Mouse (Mus musculus) intestine, embryonic 14.5 days (tissue): ENCODE data around the gene Ncs1. TPM values are rescaled to one million over a fixed set of nuclear protein-coding genes. Genes with fewer than 3 reads are reported as not detected.

Source experiments
- ATAC-seq: fragments of 200-750 bp; cut with Nextera tagmentation; replicated peaks from 2 replicates; pipeline ENCODE4 v1.8.0; 2017; ENCODE audit warnings: low read depth, moderate number of reproducible peaks, moderate TSS enrichment, moderate library complexity; ENCODE audit not compliant: low FRiP score, low TSS enrichment
- DNase-seq: peaks from one replicate; pipeline ENCODE4 v3.0.0-alpha.2; 2018; ENCODE audit warnings: low spot score
- H3K27ac ChIP-seq: fragments of 300-500 bp; sonication (generic); 2 replicates; pipeline ENCODE4 v1.5.1; 2014; ENCODE audit warnings: low read depth, mild to moderate bottlenecking, control low read depth
- H3K27me3 ChIP-seq: fragments of 300-500 bp; sonication (generic); replicated peaks from 2 replicates; pipeline ENCODE4 v1.6.1; 2014; ENCODE audit warnings: low read length, control low read depth; ENCODE audit not compliant: control insufficient read depth, insufficient read depth
- H3K36me3 ChIP-seq: fragments of 300-500 bp; sonication (generic); 2 replicates; pipeline ENCODE4 v1.6.1; 2014; ENCODE audit warnings: low read length, control low read depth; ENCODE audit not compliant: control insufficient read depth, insufficient read depth
- H3K4me1 ChIP-seq: fragments of 300-500 bp; sonication (generic); replicated peaks from 2 replicates; pipeline ENCODE4 v1.6.1; 2014; ENCODE audit warnings: low read length, control low read depth, mixed read lengths; ENCODE audit not compliant: control insufficient read depth, insufficient read depth
- H3K4me2 ChIP-seq: fragments of 300-500 bp; sonication (generic); 2 replicates; pipeline ENCODE4 v1.6.1; 2014; ENCODE audit warnings: low read length
- H3K4me3 ChIP-seq: fragments of 300-500 bp; sonication (generic); 2 replicates; pipeline ENCODE4 v1.5.1; 2014; ENCODE audit warnings: low read depth, low read length, control low read depth, mixed read lengths
- H3K9ac ChIP-seq: fragments of 300-500 bp; sonication (generic); 2 replicates; pipeline ENCODE4 v1.6.1; 2014; ENCODE audit warnings: mild to moderate bottlenecking, low read length
- H3K9me3 ChIP-seq: fragments of 300-500 bp; sonication (generic); 2 replicates; pipeline ENCODE4 v1.6.1; 2016; ENCODE audit warnings: low read length, control low read depth; ENCODE audit not compliant: control insufficient read depth
- WGBS: fragments of 180-500 bp; shearing (Covaris S2); extraction: QIAGEN DNeasy Blood & Tissue Kit; methylation state at CpG from one replicate; pipeline ENCODE4 v1.1.7; 2014; 5-methylcytosine and 5-hydroxymethylcytosine counted together
- polyA plus RNA-seq: library from polyadenylated mRNA; unstranded; fragments of >200 nt; fragmentation: Nextera tagmentation; extraction: Ambion mirVana; gene quantifications from 2 replicates; pipeline ENCODE4 v1.2.1, GENCODE M21; 2014

Gene Ncs1
- polyA plus RNA-seq, 1 experiment from 2014 or later, result 35.3 TPM

- ATAC-seq, result no peak
- H3K27me3 ChIP-seq, result no peaks in the 10 kb centered on the region
- H3K9ac ChIP-seq, result no peak overlapping the region
- DNase-seq, result no peak
- H3K27ac ChIP-seq, result no peak overlapping the region
- no peaks in the 10 kb centered on the region for H3K4me1 ChIP-seq
- no peak overlapping the region for H3K4me3 ChIP-seq
- H3K9me3 ChIP-seq, result no peaks in the 10 kb centered on the region
- no peak overlapping the region for H3K4me2 ChIP-seq
- 69% methylated on average over 6 of the region's 6 CpGs for WGBS
- peaks cover 27% of the 10 kb centered on the region for H3K36me3 ChIP-seq
Measured at GRCm38 (mm10) chr2:31277810-31278209, 32.2 kb downstream of the Ncs1 start.

- Histone ChIP-seq H3K4me2 (no peak overlapping the region), H3K9ac (no peak overlapping the region), H3K4me3 (no peak overlapping the region), H3K27ac (no peak overlapping the region), H3K27me3 (no peaks in the 10 kb centered on the region), H3K9me3 (no peaks in the 10 kb centered on the region), H3K4me1 (no peaks in the 10 kb centered on the region), H3K36me3 (peaks cover 31% of the 10 kb centered on the region)
- 85% methylated on average over 5 of the region's 5 CpGs for WGBS
- DNase-seq (no peak), ATAC-seq (no peak)
Measured at GRCm38 (mm10) chr2:31278483-31278882, 32.9 kb downstream of the Ncs1 start.

GRCm38 (mm10) chr2:31281138-31281537 lies 35.5 kb downstream of the Ncs1 start:
- Histone ChIP-seq H3K4me1 (no peaks in the 10 kb centered on the region), H3K27ac (no peak overlapping the region), H3K4me3 (no peak overlapping the region), H3K9ac (no peak overlapping the region), H3K27me3 (no peaks in the 10 kb centered on the region), H3K36me3 (peaks cover 53% of the 10 kb centered on the region), H3K4me2 (no peak overlapping the region), H3K9me3 (no peaks in the 10 kb centered on the region)
- no peak for DNase-seq
- 84% methylated on average over 8 of the region's 8 CpGs for WGBS
- ATAC-seq, result no peak

GRCm38 (mm10) chr2:31282266-31282665 lies 36.6 kb downstream of the Ncs1 start:
- DNase-seq (no peak), ATAC-seq (no peak)
- Histone ChIP-seq H3K4me1 (no peaks in the 10 kb centered on the region), H3K9ac (no peak overlapping the region), H3K4me2 (no peak overlapping the region), H3K4me3 (no peak overlapping the region), H3K9me3 (no peaks in the 10 kb centered on the region), H3K27me3 (no peaks in the 10 kb centered on the region), H3K27ac (no peak overlapping the region), H3K36me3 (peaks cover 59% of the 10 kb centered on the region)
- 58% methylated on average over 7 of the region's 7 CpGs for WGBS

GRCm38 (mm10) chr2:31282880-31283279 lies 37.3 kb downstream of the Ncs1 start:
- WGBS, result 95% methylated on average over 12 of the region's 12 CpGs
- Histone ChIP-seq H3K4me3 (no peak overlapping the region), H3K27me3 (no peaks in the 10 kb centered on the region), H3K4me1 (no peaks in the 10 kb centered on the region), H3K4me2 (no peak overlapping the region), H3K27ac (no peak overlapping the region), H3K9ac (no peak overlapping the region), H3K36me3 (peaks cover 62% of the 10 kb centered on the region), H3K9me3 (no peaks in the 10 kb centered on the region)
- ATAC-seq (no peak), DNase-seq (no peak)

GRCm38 (mm10) chr2:31284531-31284930 lies 38.9 kb downstream of the Ncs1 start:
- H3K27me3 ChIP-seq, result no peaks in the 10 kb centered on the region
- peaks cover 79% of the 10 kb centered on the region for H3K36me3 ChIP-seq
- DNase-seq (no peak), ATAC-seq (no peak)
- no peak overlapping the region for H3K27ac ChIP-seq
- no peak overlapping the region for H3K9ac ChIP-seq
- H3K4me2 ChIP-seq, result no peak overlapping the region
- WGBS, result 95% methylated on average over 5 of the region's 5 CpGs
- no peaks in the 10 kb centered on the region for H3K9me3 ChIP-seq
- no peaks in the 10 kb centered on the region for H3K4me1 ChIP-seq
- H3K4me3 ChIP-seq, result no peak overlapping the region

GRCm38 (mm10) chr2:31291421-31291820 lies 45.8 kb downstream of the Ncs1 start:
- 11% methylated on average over 6 of the region's 6 CpGs for WGBS
- ATAC-seq (no peak), DNase-seq (peak; percentile 87)
- no peaks in the 10 kb centered on the region for H3K27me3 ChIP-seq
- H3K4me1 ChIP-seq, result no peaks in the 10 kb centered on the region
- peaks cover 51% of the 10 kb centered on the region for H3K36me3 ChIP-seq
- no peak overlapping the region for H3K4me2 ChIP-seq
- H3K4me3 ChIP-seq, result no peak overlapping the region
- H3K9ac ChIP-seq, result no peak overlapping the region
- H3K9me3 ChIP-seq, result no peaks in the 10 kb centered on the region
- H3K27ac ChIP-seq, result no peak overlapping the region

GRCm38 (mm10) chr2:31294985-31295384 lies 49.4 kb downstream of the Ncs1 start:
- Histone ChIP-seq H3K4me2 (no peak overlapping the region), H3K9me3 (no peaks in the 10 kb centered on the region), H3K27ac (no peak overlapping the region), H3K4me3 (no peak overlapping the region), H3K9ac (no peak overlapping the region), H3K27me3 (no peaks in the 10 kb centered on the region), H3K4me1 (0 out of 2 replicates have a peak, but pooled peaks cover 2% of the 10 kb centered on the region), H3K36me3 (peaks cover 21% of the 10 kb centered on the region)
- DNase-seq, result peak; percentile 89
- 2% methylated on average over 4 of the region's 4 CpGs for WGBS
- ATAC-seq, result no peak

GRCm38 (mm10) chr2:31296395-31296794 lies 50.8 kb downstream of the Ncs1 start:
- no peak overlapping the region for H3K4me2 ChIP-seq
- ATAC-seq, result no peak

More at GRCm38 (mm10) chr2:31296395-31296794, 50.8 kb downstream of the Ncs1 start:
- H3K9ac ChIP-seq, result no peak overlapping the region
- no peak for DNase-seq
- H3K9me3 ChIP-seq, result no peaks in the 10 kb centered on the region
- H3K4me3 ChIP-seq, result no peak overlapping the region
- H3K4me1 ChIP-seq, result 0 out of 2 replicates have a peak, but pooled peaks cover 2% of the 10 kb centered on the region
- H3K27ac ChIP-seq, result no peak overlapping the region
- H3K27me3 ChIP-seq, result no peaks in the 10 kb centered on the region
- H3K36me3 ChIP-seq, result peaks cover 21% of the 10 kb centered on the region
- WGBS, result 84% methylated on average over 6 of the region's 6 CpGs
